Comparison of ENCODE assay signal across 27 mouse cellular contexts in the genomic region with DNA sequence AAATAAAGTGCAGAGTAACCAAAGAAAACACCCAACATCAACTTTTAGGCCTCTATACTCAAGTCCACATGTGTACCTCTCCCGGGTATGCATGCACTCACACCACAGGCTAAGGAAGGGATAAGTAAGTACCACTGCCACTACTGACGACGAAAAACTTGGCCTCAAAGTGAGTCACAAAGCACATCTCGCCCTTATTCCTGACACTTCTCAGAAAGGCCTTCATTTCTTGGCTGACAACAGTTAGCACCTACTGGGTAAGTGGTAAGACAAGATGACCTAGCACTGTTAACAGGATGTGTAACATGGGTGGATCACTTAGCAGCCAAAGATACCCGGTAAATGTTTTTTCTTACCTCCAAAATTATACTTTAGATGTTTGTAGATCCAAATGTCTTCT.
"Had no signal": no experiment of that assay in that cellular context is flagged by ENCODE, and none has a peak within 500 bp of the region (broad histone marks: within the 10 kb centered on the region; RNA-seq: fewer than 3 reads in every experiment).

No protein-coding gene starts in this region.

- DNase-seq: cerebellum, adult 2 months; cerebellum, adult 8-10 months; cerebellum, adult 9-10 months; cerebellum, adult 9-11 months; cerebellum, postnatal 10 days; cerebellum, postnatal 14 days; cerebellum, postnatal 25 days; cerebellum, postnatal 36 days; embryo, embryonic 11 days; forebrain, postnatal 0 days; gastrocnemius, adult 2 months; gastrocnemius, postnatal 10 days; gastrocnemius, postnatal 14 days; gastrocnemius, postnatal 25 days; gastrocnemius, postnatal 36 days; heart, adult 11 months; heart, adult 18-20 months; heart, adult 2 months had no signal

- H3K27me3 ChIP-seq: embryonic facial prominence, embryonic 12.5 days; forebrain, embryonic 15.5 days had no signal

- H3K27ac ChIP-seq: embryonic facial prominence, embryonic 10.5 days; embryonic facial prominence, embryonic 12.5 days; embryonic facial prominence, embryonic 13.5 days; embryonic facial prominence, embryonic 15.5 days; forebrain, embryonic 10.5 days; forebrain, embryonic 12.5 days; forebrain, embryonic 13.5 days; forebrain, embryonic 15.5 days; gastrocnemius, adult 2 months; heart, adult 2 months had no signal

- H3K4me1 ChIP-seq: embryonic facial prominence, embryonic 15.5 days had no signal

- H3K36me3 ChIP-seq: embryonic facial prominence, embryonic 10.5 days; embryonic facial prominence, embryonic 12.5 days; embryonic facial prominence, embryonic 13.5 days; embryonic facial prominence, embryonic 15.5 days; forebrain, embryonic 10.5 days; forebrain, embryonic 12.5 days; forebrain, embryonic 15.5 days had no signal

- H3K4me3 ChIP-seq: embryonic facial prominence, embryonic 10.5 days; embryonic facial prominence, embryonic 12.5 days; embryonic facial prominence, embryonic 13.5 days; embryonic facial prominence, embryonic 15.5 days; erythroblast, embryonic 14.5 days; forebrain, embryonic 10.5 days; forebrain, embryonic 12.5 days; forebrain, embryonic 13.5 days; forebrain, embryonic 15.5 days; gastrocnemius, adult 2 months; heart, adult 2 months had no signal
